9 mouse cellular contexts compared by ENCODE assay signal in genomic region chr6:34862381-34862780, GRCm38 (mm10). TPM values are rescaled to one million over a fixed set of nuclear protein-coding genes. Genes with fewer than 3 reads are reported as not detected.
DNase-seq lines count a peak whose midpoint lies in the region; ATAC-seq and TF ChIP-seq lines count a peak whose summit lies in the region.
"Had no signal": no experiment of that assay in that cellular context is flagged by ENCODE, and none has a peak within 500 bp of the region (broad histone marks: within the 10 kb centered on the region; RNA-seq: fewer than 3 reads in every experiment).

No protein-coding gene starts in this region.

- no peak overlapping the region for H3K4me3 ChIP-seq in hindbrain, postnatal 0 days (ENCODE audit: low read length)
- no peak overlapping the region for H3K4me3 ChIP-seq in hindbrain, embryonic 10.5 days
- peak overlapping the region; percentile 27 for H3K4me3 ChIP-seq in cortical plate, adult 2 months (ENCODE audit: insufficient read depth, low read length)
- H3K4me3 ChIP-seq in kidney, postnatal 0 days (replicated peaks; ENCODE audit: low read depth, low read length) = no peak overlapping the region
- H3K4me3 ChIP-seq: midbrain, embryonic 12.5 days had no signal

- no peak for ATAC-seq in hindbrain, postnatal 0 days
- ATAC-seq in kidney, postnatal 0 days (replicated peaks; ENCODE audit: low FRiP score, low read depth) = no peak
- ATAC-seq in neutrophil, adult 5-6 weeks (ENCODE audit: extremely low read depth, insufficient number of reproducible peaks, low FRiP score, poor library complexity, severe bottlenecking) = peak; percentile 21; the same call in 1 of the 2 replicates

- WGBS in hindbrain, postnatal 0 days = 92% methylated on average over 6 of the region's 6 CpGs
- 94% methylated on average over 6 of the region's 6 CpGs for WGBS in hindbrain, embryonic 10.5 days
- WGBS in kidney, postnatal 0 days = 93% methylated on average over 6 of the region's 6 CpGs

- no peaks in the 10 kb centered on the region for H3K36me3 ChIP-seq in hindbrain, postnatal 0 days (ENCODE audit: insufficient read depth, low read length)
- H3K36me3 ChIP-seq in hindbrain, embryonic 10.5 days = no peaks in the 10 kb centered on the region
- no peaks in the 10 kb centered on the region for H3K36me3 ChIP-seq in kidney, postnatal 0 days (ENCODE audit: insufficient read depth, low read length)
- H3K36me3 ChIP-seq: midbrain, embryonic 12.5 days had no signal

- TF ChIP-seq POLR2A in cortical plate, adult 2 months (IDR thresholded peaks at IDR 0.05; ENCODE audit: extremely low read depth, insufficient read depth, low read length) = no peak

- intact Hi-C loops in left cerebral cortex, postnatal 25 days (cut with DNase I) = no loop called here

- H3K4me2 ChIP-seq in hindbrain, postnatal 0 days (ENCODE audit: low read depth, low read length) = no peak overlapping the region
- peak overlapping the region; percentile 56 for H3K4me2 ChIP-seq in kidney, postnatal 0 days (ENCODE audit: low read length)
- H3K4me2 ChIP-seq: midbrain, embryonic 12.5 days had no signal

- peak overlapping the region; percentile 45; the same call in 1 of the 2 replicates for H3K27ac ChIP-seq in hindbrain, postnatal 0 days
- H3K27ac ChIP-seq in hindbrain, embryonic 10.5 days = no peak overlapping the region
- peak overlapping the region; percentile 88 for H3K27ac ChIP-seq in cortical plate, adult 2 months (ENCODE audit: insufficient read depth, low read length)
- H3K27ac ChIP-seq in kidney, postnatal 0 days = peak overlapping the region; percentile 60; the same call in 1 of the 2 replicates
- H3K27ac ChIP-seq: midbrain, embryonic 12.5 days had no signal

- no peaks in the 10 kb centered on the region for H3K27me3 ChIP-seq in hindbrain, postnatal 0 days (ENCODE audit: insufficient read depth, low read length)
- no peaks in the 10 kb centered on the region for H3K27me3 ChIP-seq in hindbrain, embryonic 10.5 days (ENCODE audit: insufficient read depth, poor library complexity, severe bottlenecking)
- H3K27me3 ChIP-seq in kidney, postnatal 0 days (ENCODE audit: insufficient read depth, low read length) = no peaks in the 10 kb centered on the region
- H3K27me3 ChIP-seq: midbrain, embryonic 12.5 days had no signal

- no peak for TF ChIP-seq CTCF in hindbrain, postnatal 0 days (IDR thresholded peaks at IDR 0.05; ENCODE audit: low read depth)
- TF ChIP-seq CTCF in cortical plate, adult 2 months (IDR thresholded peaks at IDR 0.05; ENCODE audit: extremely low read depth, insufficient read depth, low read length) = no peak
- TF ChIP-seq CTCF in kidney, postnatal 0 days (IDR thresholded peaks at IDR 0.05; ENCODE audit: low read depth) = no peak

- H3K4me1 ChIP-seq in hindbrain, postnatal 0 days (ENCODE audit: insufficient read depth, low read length) = no peaks in the 10 kb centered on the region
- peaks cover 26% of the 10 kb centered on the region for H3K4me1 ChIP-seq in hindbrain, embryonic 10.5 days (replicated peaks)
- no peaks in the 10 kb centered on the region for H3K4me1 ChIP-seq in cortical plate, adult 2 months (ENCODE audit: control insufficient read depth, insufficient read depth, low read length)
- peaks cover 15% of the 10 kb centered on the region for H3K4me1 ChIP-seq in kidney, postnatal 0 days (replicated peaks; ENCODE audit: insufficient read depth, low read length)

- H3K9me3 ChIP-seq in hindbrain, postnatal 0 days (ENCODE audit: low read length) = no peaks in the 10 kb centered on the region
- H3K9me3 ChIP-seq in hindbrain, embryonic 10.5 days = no peaks in the 10 kb centered on the region
- H3K9me3 ChIP-seq in kidney, postnatal 0 days (replicated peaks; ENCODE audit: low read length) = no peaks in the 10 kb centered on the region
- H3K9me3 ChIP-seq: midbrain, embryonic 12.5 days had no signal

- no peak for DNase-seq in hindbrain, postnatal 0 days (ENCODE audit: low spot score)
- DNase-seq in hindbrain, embryonic 10.5 days (ENCODE audit: low spot score) = no peak
- no peak for DNase-seq in kidney, postnatal 0 days (ENCODE audit: low spot score)
- no peak for DNase-seq in cerebellum, adult 18-20 months
- no peak for DNase-seq in left cerebral cortex, postnatal 25 days (ENCODE audit: low spot score in 2 of 2)
- no peak for DNase-seq in layer of hippocampus, adult 18-20 months (ENCODE audit: low spot score in 2 of 2)

- H3K9ac ChIP-seq in hindbrain, postnatal 0 days (replicated peaks; ENCODE audit: low read length) = no peak overlapping the region
- peak overlapping the region; percentile 44; the same call in 1 of the 2 replicates for H3K9ac ChIP-seq in kidney, postnatal 0 days (ENCODE audit: low read depth, low read length)
- H3K9ac ChIP-seq: midbrain, embryonic 12.5 days had no signal

RNA-seq across cellular contexts. Expression of gene Tmem140, which starts 0.6 kb away (rescaled TPM):
- 1.3 and 1.7 TPM in 2 replicates for total RNA-seq in hindbrain, postnatal 0 days (2014; rRNA removed)
- 0.72 and 0.79 TPM in 2 replicates for polyA plus RNA-seq in hindbrain, postnatal 0 days (2015; fragmentation: Nextera tagmentation; extraction: Ambion mirVana)
- 1.6 and 1.9 TPM in 2 replicates for polyA plus RNA-seq in hindbrain, embryonic 10.5 days (2016; fragmentation: Nextera tagmentation; extraction: Ambion mirVana)
- 1.8 and 2.7 TPM in 2 replicates for polyA plus RNA-seq in cortical plate, adult 2 months (2012; rRNA removed)
- polyA plus RNA-seq in kidney, postnatal 0 days (2015; fragmentation: Nextera tagmentation; extraction: Ambion mirVana) = 6.2 and 7.3 TPM in 2 replicates
- total RNA-seq in neutrophil, adult 5-6 weeks (2017) = 24.3 and 26.1 TPM in 2 replicates
- 1 to 10 TPM; 2.0 to 2.4 TPM for total RNA-seq in left cerebral cortex, postnatal 25 days (2021)
- 1 to 10 TPM; 1.6 to 2.7 TPM for total RNA-seq in layer of hippocampus, adult 18-20 months (2021)

RNA-seq across cellular contexts. Expression of gene Cyren, which starts 15.5 kb away (rescaled TPM):
- total RNA-seq in hindbrain, postnatal 0 days (2014; rRNA removed) = 3.6 and 4.3 TPM in 2 replicates
- polyA plus RNA-seq in hindbrain, postnatal 0 days (2015; fragmentation: Nextera tagmentation; extraction: Ambion mirVana) = 4.9 and 5.2 TPM in 2 replicates
- 17.9 and 18.4 TPM in 2 replicates for polyA plus RNA-seq in hindbrain, embryonic 10.5 days (2016; fragmentation: Nextera tagmentation; extraction: Ambion mirVana)
- polyA plus RNA-seq in cortical plate, adult 2 months (2012; rRNA removed) = 6.4 and 6.5 TPM in 2 replicates
- polyA plus RNA-seq in kidney, postnatal 0 days (2015; fragmentation: Nextera tagmentation; extraction: Ambion mirVana) = 9.6 and 9.9 TPM in 2 replicates
- total RNA-seq in neutrophil, adult 5-6 weeks (2017) = 11.5 and 15.1 TPM in 2 replicates
- 1 to 10 TPM; 5.5 to 6.1 TPM for total RNA-seq in left cerebral cortex, postnatal 25 days (2021)
- 1 to 10 TPM; 4.5 to 4.8 TPM for total RNA-seq in layer of hippocampus, adult 18-20 months (2021)

RNA-seq across cellular contexts. Expression of gene Wdr91, which starts 48.3 kb away (rescaled TPM):
- 52.7 and 61.3 TPM in 2 replicates for total RNA-seq in hindbrain, postnatal 0 days (2014; rRNA removed)
- polyA plus RNA-seq in hindbrain, postnatal 0 days (2015; fragmentation: Nextera tagmentation; extraction: Ambion mirVana) = 17.9 and 18.2 TPM in 2 replicates
- polyA plus RNA-seq in hindbrain, embryonic 10.5 days (2016; fragmentation: Nextera tagmentation; extraction: Ambion mirVana) = 13.5 and 14.3 TPM in 2 replicates
- 31.2 and 31.8 TPM in 2 replicates for polyA plus RNA-seq in cortical plate, adult 2 months (2012; rRNA removed)
- 10.2 and 10.6 TPM in 2 replicates for polyA plus RNA-seq in kidney, postnatal 0 days (2015; fragmentation: Nextera tagmentation; extraction: Ambion mirVana)
- 32.7 and 34.8 TPM in 2 replicates for total RNA-seq in neutrophil, adult 5-6 weeks (2017)
- total RNA-seq in left cerebral cortex, postnatal 25 days (2021) = 10 to 100 TPM; 28.3 to 36.4 TPM
- total RNA-seq in layer of hippocampus, adult 18-20 months (2021) = 10 to 100 TPM; 34.5 to 35.2 TPM

RNA-seq across cellular contexts. Expression of gene Stra8, which starts 57.6 kb away (rescaled TPM):
- not detected in 2 replicates for total RNA-seq in hindbrain, postnatal 0 days (2014; rRNA removed)
- polyA plus RNA-seq in hindbrain, postnatal 0 days (2015; fragmentation: Nextera tagmentation; extraction: Ambion mirVana) = not detected in 2 replicates
- polyA plus RNA-seq in hindbrain, embryonic 10.5 days (2016; fragmentation: Nextera tagmentation; extraction: Ambion mirVana) = not detected in 2 replicates
- not detected in 2 replicates for polyA plus RNA-seq in cortical plate, adult 2 months (2012; rRNA removed)
- not detected in 2 replicates for polyA plus RNA-seq in kidney, postnatal 0 days (2015; fragmentation: Nextera tagmentation; extraction: Ambion mirVana)
- not detected in 2 replicates for total RNA-seq in neutrophil, adult 5-6 weeks (2017)
- not detected for total RNA-seq in left cerebral cortex, postnatal 25 days (2021)
- total RNA-seq in layer of hippocampus, adult 18-20 months (2021) = not detected
- polyA plus RNA-seq: midbrain, embryonic 12.5 days had no signal
